Comparison of ENCODE assay signal across 17 mouse cellular contexts in genomic region chr13:56351401-56351735, GRCm38 (mm10). TPM values are rescaled to one million over a fixed set of nuclear protein-coding genes. Genes with fewer than 3 reads are reported as not detected.
DNase-seq lines count a peak whose midpoint lies in the region; ATAC-seq and TF ChIP-seq lines count a peak whose summit lies in the region.
"Had no signal": no experiment of that assay in that cellular context is flagged by ENCODE, and none has a peak within 500 bp of the region (broad histone marks: within the 10 kb centered on the region; RNA-seq: fewer than 3 reads in every experiment).

No protein-coding gene starts in this region.

- DNase-seq in hindbrain, embryonic 10.5 days (ENCODE audit: low spot score), result no peak
- DNase-seq in hindbrain, postnatal 0 days (ENCODE audit: low spot score), result no peak
- no peak for DNase-seq in lung, adult 2 months
- no peak for DNase-seq in limb, embryonic 14.5 days (ENCODE audit: low spot score)
- DNase-seq in cerebellum, postnatal 36 days, result no peak
- DNase-seq: cerebellum, adult 11-12 months; heart, adult 11 months; right cerebral cortex, postnatal 4 days; thymus, postnatal 25 days had no signal

- no peaks in the 10 kb centered on the region for H3K36me3 ChIP-seq in hindbrain, embryonic 10.5 days
- H3K36me3 ChIP-seq in hindbrain, postnatal 0 days (ENCODE audit: insufficient read depth, low read length), result no peaks in the 10 kb centered on the region
- H3K36me3 ChIP-seq in lung, embryonic 16.5 days (ENCODE audit: control insufficient read depth, insufficient read depth, low read length), result no peaks in the 10 kb centered on the region
- no peaks in the 10 kb centered on the region for H3K36me3 ChIP-seq in limb, embryonic 14.5 days (ENCODE audit: control insufficient read depth, insufficient read depth, low read length)
- H3K36me3 ChIP-seq: neural tube, embryonic 13.5 days had no signal

- peaks cover 5% of the 10 kb centered on the region; the same call in 1 of the 2 replicates for H3K27me3 ChIP-seq in hindbrain, embryonic 10.5 days (ENCODE audit: insufficient read depth, poor library complexity, severe bottlenecking)
- H3K27me3 ChIP-seq in hindbrain, postnatal 0 days (ENCODE audit: insufficient read depth, low read length), result no peaks in the 10 kb centered on the region
- H3K27me3 ChIP-seq in lung, embryonic 16.5 days (ENCODE audit: control insufficient read depth, insufficient read depth, low read depth, low read length), result no peaks in the 10 kb centered on the region
- no peaks in the 10 kb centered on the region for H3K27me3 ChIP-seq in limb, embryonic 14.5 days (ENCODE audit: control insufficient read depth, insufficient read depth, low read length)
- H3K27me3 ChIP-seq: neural tube, embryonic 13.5 days; Patski had no signal

- H3K9ac ChIP-seq in hindbrain, postnatal 0 days (replicated peaks; ENCODE audit: low read length), result no peak overlapping the region
- no peak overlapping the region for H3K9ac ChIP-seq in lung, embryonic 16.5 days (ENCODE audit: low read length)
- H3K9ac ChIP-seq in limb, embryonic 14.5 days (ENCODE audit: low read depth, low read length, severe bottlenecking), result no peak overlapping the region
- H3K9ac ChIP-seq: neural tube, embryonic 13.5 days had no signal

- H3K9me3 ChIP-seq in hindbrain, embryonic 10.5 days, result no peaks in the 10 kb centered on the region
- H3K9me3 ChIP-seq in hindbrain, postnatal 0 days (ENCODE audit: low read length), result no peaks in the 10 kb centered on the region
- H3K9me3 ChIP-seq in lung, embryonic 16.5 days (ENCODE audit: control insufficient read depth, low read length), result no peaks in the 10 kb centered on the region
- no peaks in the 10 kb centered on the region for H3K9me3 ChIP-seq in limb, embryonic 14.5 days (ENCODE audit: control insufficient read depth, low read length)
- H3K9me3 ChIP-seq: neural tube, embryonic 13.5 days had no signal

- no peak overlapping the region for H3K4me3 ChIP-seq in hindbrain, embryonic 10.5 days
- H3K4me3 ChIP-seq in hindbrain, postnatal 0 days (ENCODE audit: low read length), result no peak overlapping the region
- no peak overlapping the region for H3K4me3 ChIP-seq in lung, embryonic 16.5 days (ENCODE audit: low read length)
- no peak overlapping the region for H3K4me3 ChIP-seq in lung, adult 2 months (replicated peaks; ENCODE audit: extremely low read depth, low read depth, low read length)
- H3K4me3 ChIP-seq in limb, embryonic 14.5 days (replicated peaks; ENCODE audit: low read length), result no peak overlapping the region
- H3K4me3 ChIP-seq: erythroblast, embryonic 14.5 days; neural tube, embryonic 13.5 days had no signal

- 0 out of 2 replicates have a peak overlapping the region, but pooled peaks have one; percentile 23 for H3K27ac ChIP-seq in hindbrain, embryonic 10.5 days
- H3K27ac ChIP-seq in hindbrain, postnatal 0 days, result no peak overlapping the region
- peak overlapping the region; percentile 75 for H3K27ac ChIP-seq in lung, embryonic 16.5 days (ENCODE audit: low read length)
- H3K27ac ChIP-seq in limb, embryonic 14.5 days (replicated peaks; ENCODE audit: low read depth, low read length), result peak overlapping the region; percentile 89
- H3K27ac ChIP-seq: neural tube, embryonic 13.5 days had no signal

- TF ChIP-seq CTCF in hindbrain, postnatal 0 days (IDR thresholded peaks at IDR 0.05; ENCODE audit: low read depth), result no peak
- no peak for TF ChIP-seq CTCF in lung, adult 2 months (IDR thresholded peaks at IDR 0.05; ENCODE audit: insufficient read depth, low read length)

- 88% methylated on average over 5 of the region's 5 CpGs for WGBS in hindbrain, embryonic 10.5 days
- WGBS in hindbrain, postnatal 0 days, result 78% methylated on average over 5 of the region's 5 CpGs
- 42% methylated on average over 5 of the region's 5 CpGs for WGBS in lung, embryonic 16.5 days
- 48% methylated on average over 5 of the region's 5 CpGs for WGBS in lung, adult 2 months
- WGBS in limb, embryonic 14.5 days, result 31% methylated on average over 5 of the region's 5 CpGs

- ATAC-seq in hindbrain, postnatal 0 days, result no peak
- peak; percentile 12; the same call in 1 of the 2 replicates for ATAC-seq in lung, embryonic 16.5 days (ENCODE audit: low read depth)
- no peak for ATAC-seq in limb, embryonic 14.5 days (ENCODE audit: low FRiP score, low read depth)
- ATAC-seq in CD4-positive, CD25-positive, alpha-beta regulatory T cell, adult 4 months, result no peak
- ATAC-seq: forebrain, embryonic 16.5 days; hindbrain, embryonic 16.5 days had no signal

- no peak overlapping the region for H3K4me2 ChIP-seq in hindbrain, postnatal 0 days (ENCODE audit: low read depth, low read length)
- H3K4me2 ChIP-seq in lung, embryonic 16.5 days (ENCODE audit: low read depth, low read length), result no peak overlapping the region
- H3K4me2 ChIP-seq in limb, embryonic 14.5 days (replicated peaks; ENCODE audit: low read depth, low read length, severe bottlenecking), result no peak overlapping the region
- H3K4me2 ChIP-seq: neural tube, embryonic 13.5 days had no signal

- peaks cover 4% of the 10 kb centered on the region; the same call in 1 of the 2 replicates for H3K4me1 ChIP-seq in hindbrain, embryonic 10.5 days (replicated peaks)
- no peaks in the 10 kb centered on the region for H3K4me1 ChIP-seq in hindbrain, postnatal 0 days (ENCODE audit: insufficient read depth, low read length)
- peaks cover 22% of the 10 kb centered on the region for H3K4me1 ChIP-seq in lung, embryonic 16.5 days (replicated peaks; ENCODE audit: control insufficient read depth, insufficient read depth, low read length)
- H3K4me1 ChIP-seq in lung, adult 2 months (ENCODE audit: control insufficient read depth, insufficient read depth, low read length), result no peaks in the 10 kb centered on the region
- H3K4me1 ChIP-seq in limb, embryonic 14.5 days (ENCODE audit: control insufficient read depth, insufficient read depth, low read length), result peaks cover 45% of the 10 kb centered on the region
- H3K4me1 ChIP-seq: neural tube, embryonic 13.5 days had no signal

- no peak for TF ChIP-seq POLR2A in lung, adult 2 months (IDR thresholded peaks at IDR 0.05; ENCODE audit: borderline replicate concordance, extremely low read depth, low read depth, low read length)
- TF ChIP-seq POLR2A in limb, embryonic 14.5 days (IDR thresholded peaks at IDR 0.05; ENCODE audit: borderline replicate concordance, extremely low read depth, insufficient read depth, insufficient read length), result no peak

RNA-seq across cellular contexts. Expression of gene Cxcl14, which starts 55.0 kb away (rescaled TPM):
- polyA plus RNA-seq in hindbrain, embryonic 10.5 days (2016; fragmentation: Nextera tagmentation; extraction: Ambion mirVana), result 6.1 and 12.5 TPM in 2 replicates
- total RNA-seq in hindbrain, postnatal 0 days (2014; rRNA removed), result 17.5 and 20.2 TPM in 2 replicates
- polyA plus RNA-seq in hindbrain, postnatal 0 days (2015; fragmentation: Nextera tagmentation; extraction: Ambion mirVana), result 19.2 and 19.9 TPM in 2 replicates
- polyA plus RNA-seq in lung, embryonic 16.5 days (2015; fragmentation: Nextera tagmentation; extraction: Ambion mirVana), result 10.3 and 13.4 TPM in 2 replicates
- 285 and 286 TPM in 2 replicates for polyA plus RNA-seq in lung, adult 2 months (2012; rRNA removed)
- polyA plus RNA-seq in limb, embryonic 14.5 days (2012; rRNA removed), result 421 and 443 TPM in 2 replicates
- polyA plus RNA-seq in limb, embryonic 14.5 days (2014; fragmentation: Nextera tagmentation; extraction: Ambion mirVana), result 474 and 556 TPM in 2 replicates
- polyA plus RNA-seq in CD4-positive, CD25-positive, alpha-beta regulatory T cell, adult 4 months (2017; shearing (Covaris generic)), result not detected
- total RNA-seq: common myeloid progenitor, adult 5-6 weeks had no signal
- polyA plus RNA-seq: erythroblast, embryonic 14.5 days had no signal

Comparison
In these comparisons a context has a peak if more than half of its experiments do, and no peak if none do; other contexts are left out.
1. RNA of gene Cxcl14, which starts 55.0 kb away (polyA plus RNA-seq): 421 to 556 TPM in limb, embryonic 14.5 days and 285 to 286 TPM in lung, adult 2 months; 19.2 to 19.9 TPM in hindbrain, postnatal 0 days, 10.3 to 13.4 TPM in lung, embryonic 16.5 days, 6.1 to 12.5 TPM in hindbrain, embryonic 10.5 days and not detected in CD4-positive, CD25-positive, alpha-beta regulatory T cell, adult 4 months; every median in the first group is over 10 times any median in the second.